Mouse (Mus musculus) liver, embryonic 14.5 days (tissue): Measurements from ENCODE around the gene Klhdc9.

Source experiments
- CTCF ChIP-seq: IDR thresholded peaks from 2 replicates; pipeline ENCODE4 v1.5.1; 2016; ENCODE audit warnings: antibody characterized with exemption, low read depth, control low read depth
- EP300 ChIP-seq: IDR thresholded peaks from 2 replicates; pipeline ENCODE4 v1.6.1; 2016; ENCODE audit warnings: antibody characterized with exemption, low read depth

GRCm38 (mm10) chr1:171375646-171376097 lies 15.1 kb upstream of the Klhdc9 start:
- TF ChIP-seq CTCF (no peak), EP300 (no peak)
